Mouse (Mus musculus): ENCODE measurements at regions not wholly inside any gene's neighbourhood (a gene's known extent, or its start where the extent isn't known, plus 50 kb on each side); places are given as distances from the start of the nearest gene placed in this dataset.
A peak's percentile ranks its signal among the peaks of the same experiment; 100 is the strongest.

GRCm38 (mm10) chr10:17212551-17213309 lies 510.3 kb upstream of the Cited2 start:
- H3K4me2 ChIP-seq, result no peak overlapping the region
- no peaks in the 10 kb centered on the region for H3K27me3 ChIP-seq (replicated peaks)
- peaks cover 4% of the 10 kb centered on the region; the same call in 1 of the 2 replicates for H3K4me1 ChIP-seq
- WGBS, result 50% methylated on average over 11 of the region's 12 CpGs
- no peaks in the 10 kb centered on the region for H3K9me3 ChIP-seq
- no peak overlapping the region for H3K27ac ChIP-seq (replicated peaks)
- no peak overlapping the region for H3K9ac ChIP-seq
- no peaks in the 10 kb centered on the region for H3K36me3 ChIP-seq
- no peak overlapping the region for H3K4me3 ChIP-seq
- no peak for ATAC-seq (ENCODE audit: extremely low read depth, insufficient number of reproducible peaks, low FRiP score, low TSS enrichment)

- 56% methylated on average over 7 of the region's 7 CpGs for WGBS
- Histone ChIP-seq H3K4me2 (no peak overlapping the region), H3K36me3 (no peaks in the 10 kb centered on the region), H3K4me3 (no peak overlapping the region), H3K27ac (replicated peaks) (no peak overlapping the region), H3K9ac (no peak overlapping the region), H3K4me1 (peaks cover 4% of the 10 kb centered on the region; the same call in 1 of the 2 replicates), H3K27me3 (replicated peaks) (no peaks in the 10 kb centered on the region), H3K9me3 (no peaks in the 10 kb centered on the region)
- no peak for ATAC-seq (ENCODE audit: extremely low read depth, insufficient number of reproducible peaks, low FRiP score, low TSS enrichment)
These were observed 509.5 kb upstream of the Cited2 start for GRCm38 (mm10) chr10:17213310-17214064.

GRCm38 (mm10) chr10:17214065-17214440 lies 509.0 kb upstream of the Cited2 start:
- Histone ChIP-seq H3K9ac (no peak overlapping the region), H3K9me3 (no peaks in the 10 kb centered on the region), H3K4me3 (no peak overlapping the region), H3K27ac (replicated peaks) (no peak overlapping the region), H3K27me3 (replicated peaks) (no peaks in the 10 kb centered on the region), H3K4me2 (no peak overlapping the region), H3K4me1 (peaks cover 4% of the 10 kb centered on the region; the same call in 1 of the 2 replicates), H3K36me3 (no peaks in the 10 kb centered on the region)
- whole genome bisulfite sequencing, result 66% methylated on average over 2 of the region's 2 CpGs
- ATAC-seq (ENCODE audit: extremely low read depth, insufficient number of reproducible peaks, low FRiP score, low TSS enrichment), result no peak

- peaks cover 4% of the 10 kb centered on the region; the same call in 1 of the 2 replicates for H3K4me1 ChIP-seq
- no peak for ATAC-seq (ENCODE audit: extremely low read depth, insufficient number of reproducible peaks, low FRiP score, low TSS enrichment)
These were observed 508.0 kb upstream of the Cited2 start for GRCm38 (mm10) chr10:17215029-17215428.

GRCm38 (mm10) chr10:17221495-17221894 lies 501.5 kb upstream of the Cited2 start:
- no peak for ATAC-seq (ENCODE audit: extremely low read depth, insufficient number of reproducible peaks, low FRiP score, low TSS enrichment)
- no peaks in the 10 kb centered on the region for H3K27me3 ChIP-seq (replicated peaks)
- H3K27ac ChIP-seq (replicated peaks), result no peak overlapping the region
- WGBS, result 32% methylated on average over 2 of the region's 2 CpGs
- H3K36me3 ChIP-seq, result no peaks in the 10 kb centered on the region
- H3K4me3 ChIP-seq, result no peak overlapping the region
- no peak overlapping the region for H3K9ac ChIP-seq
- H3K4me2 ChIP-seq, result no peak overlapping the region
- H3K4me1 ChIP-seq, result no peaks in the 10 kb centered on the region
- H3K9me3 ChIP-seq, result no peaks in the 10 kb centered on the region

More at GRCm38 (mm10) chr10:17215029-17215428, 508.0 kb upstream of the Cited2 start:
- Histone ChIP-seq H3K9me3 (no peaks in the 10 kb centered on the region), H3K4me3 (no peak overlapping the region), H3K9ac (no peak overlapping the region), H3K36me3 (no peaks in the 10 kb centered on the region), H3K27me3 (replicated peaks) (no peaks in the 10 kb centered on the region), H3K4me2 (no peak overlapping the region), H3K27ac (replicated peaks) (no peak overlapping the region)
- WGBS, result 68% methylated on average over 3 of the region's 3 CpGs

- H3K27me3 ChIP-seq (replicated peaks), result no peaks in the 10 kb centered on the region
- 89% methylated on average over 1 of the region's 1 CpGs for WGBS
- H3K4me1 ChIP-seq, result peaks cover 10% of the 10 kb centered on the region
- ATAC-seq (ENCODE audit: extremely low read depth, insufficient number of reproducible peaks, low FRiP score, low TSS enrichment), result no peak
- no peak overlapping the region for H3K4me3 ChIP-seq
- H3K36me3 ChIP-seq, result no peaks in the 10 kb centered on the region
- H3K27ac ChIP-seq (replicated peaks), result no peak overlapping the region
- no peak overlapping the region for H3K4me2 ChIP-seq
- no peaks in the 10 kb centered on the region for H3K9me3 ChIP-seq
- no peak overlapping the region for H3K9ac ChIP-seq
These were observed 497.3 kb upstream of the Cited2 start for GRCm38 (mm10) chr10:17225727-17226126.

- Histone ChIP-seq H3K9me3 (no peaks in the 10 kb centered on the region), H3K4me3 (peak overlapping the region; percentile 30), H3K27me3 (replicated peaks) (no peaks in the 10 kb centered on the region), H3K4me1 (peaks cover 10% of the 10 kb centered on the region), H3K27ac (replicated peaks) (peak overlapping the region; percentile 67), H3K4me2 (peak overlapping the region; percentile 64), H3K36me3 (no peaks in the 10 kb centered on the region), H3K9ac (peak overlapping the region; percentile 54)
- no peak for ATAC-seq (ENCODE audit: extremely low read depth, insufficient number of reproducible peaks, low FRiP score, low TSS enrichment)
- 9% methylated on average over 16 of the region's 16 CpGs for WGBS
These were observed 492.8 kb upstream of the Cited2 start for GRCm38 (mm10) chr10:17230040-17230818.

GRCm38 (mm10) chr10:17235955-17236650 lies 486.9 kb upstream of the Cited2 start:
- Histone ChIP-seq H3K4me1 (peaks cover 17% of the 10 kb centered on the region), H3K27me3 (replicated peaks) (no peaks in the 10 kb centered on the region), H3K4me2 (no peak overlapping the region), H3K9ac (no peak overlapping the region), H3K27ac (replicated peaks) (no peak overlapping the region), H3K4me3 (no peak overlapping the region), H3K9me3 (no peaks in the 10 kb centered on the region), H3K36me3 (no peaks in the 10 kb centered on the region)
- no peak for ATAC-seq (ENCODE audit: extremely low read depth, insufficient number of reproducible peaks, low FRiP score, low TSS enrichment)
- 47% methylated on average over 10 of the region's 10 CpGs for WGBS

- Histone ChIP-seq H3K9ac (no peak overlapping the region), H3K4me3 (no peak overlapping the region), H3K4me1 (peaks cover 17% of the 10 kb centered on the region), H3K27ac (replicated peaks) (peak overlapping the region; percentile 59; the same call in 1 of the 2 replicates), H3K4me2 (no peak overlapping the region), H3K27me3 (replicated peaks) (no peaks in the 10 kb centered on the region), H3K36me3 (no peaks in the 10 kb centered on the region), H3K9me3 (no peaks in the 10 kb centered on the region)
- WGBS, result 31% methylated on average over 2 of the region's 2 CpGs
- no peak for ATAC-seq (ENCODE audit: extremely low read depth, insufficient number of reproducible peaks, low FRiP score, low TSS enrichment)
These were observed 486.3 kb upstream of the Cited2 start for GRCm38 (mm10) chr10:17236761-17237160.

GRCm38 (mm10) chr10:17237463-17237862 lies 485.6 kb upstream of the Cited2 start:
- Histone ChIP-seq H3K4me3 (no peak overlapping the region), H3K9ac (no peak overlapping the region), H3K36me3 (no peaks in the 10 kb centered on the region), H3K4me2 (peak overlapping the region; percentile 24; the same call in 1 of the 2 replicates), H3K4me1 (peaks cover 17% of the 10 kb centered on the region), H3K9me3 (no peaks in the 10 kb centered on the region), H3K27ac (replicated peaks) (no peak overlapping the region), H3K27me3 (replicated peaks) (no peaks in the 10 kb centered on the region)
- ATAC-seq (ENCODE audit: extremely low read depth, insufficient number of reproducible peaks, low FRiP score, low TSS enrichment), result no peak
- 64% methylated on average over 11 of the region's 11 CpGs for WGBS
